Mouse (Mus musculus) lung, adult 2 months (tissue): ENCODE measurements around the gene Morn4. TPM values are rescaled to one million over a fixed set of nuclear protein-coding genes. Genes with fewer than 3 reads are reported as not detected.

ENCODE experiments used
- DNase-seq: peaks from one replicate; pipeline ENCODE4 v3.0.0; 2022
- H3K4me1 ChIP-seq: fragments of 200-500 bp; 2 replicates; pipeline ENCODE4 v1.6.1; 2011; ENCODE audit warnings: low read length; ENCODE audit not compliant: control insufficient read depth, insufficient read depth
- H3K4me3 ChIP-seq: fragments of 200-500 bp; replicated peaks from 2 replicates; pipeline ENCODE3; 2011; ENCODE audit warnings: low read depth, mild to moderate bottlenecking, control low read depth, low read length; ENCODE audit errors: extremely low read depth
- CTCF ChIP-seq: fragments of 200-500 bp; IDR thresholded peaks from 2 replicates; pipeline ENCODE4 v1.5.1; 2011; ENCODE audit warnings: mild to moderate bottlenecking, low read length, control low read depth; ENCODE audit not compliant: insufficient read depth
- POLR2A ChIP-seq: fragments of 200-500 bp; IDR thresholded peaks from 2 replicates; pipeline ENCODE4 v1.6.1; 2011; ENCODE audit warnings: low read depth, mild to moderate bottlenecking, control low read depth, low read length, borderline replicate concordance; ENCODE audit errors: extremely low read depth
- WGBS: fragments of 180-500 bp; shearing (Covaris S2); methylation state at CpG from one replicate; pipeline ENCODE4 v1.1.7; 2018; 5-methylcytosine and 5-hydroxymethylcytosine counted together
- polyA plus RNA-seq: library from polyadenylated mRNA; depleted of rRNA; stranded (reverse); fragments of >200 nt; gene quantifications from 2 replicates; pipeline ENCODE4 v1.2.3, GENCODE M21; 2012

The Morn4 gene
- polyA plus RNA-seq, 1 experiment, result 9.0 TPM

DNA sequence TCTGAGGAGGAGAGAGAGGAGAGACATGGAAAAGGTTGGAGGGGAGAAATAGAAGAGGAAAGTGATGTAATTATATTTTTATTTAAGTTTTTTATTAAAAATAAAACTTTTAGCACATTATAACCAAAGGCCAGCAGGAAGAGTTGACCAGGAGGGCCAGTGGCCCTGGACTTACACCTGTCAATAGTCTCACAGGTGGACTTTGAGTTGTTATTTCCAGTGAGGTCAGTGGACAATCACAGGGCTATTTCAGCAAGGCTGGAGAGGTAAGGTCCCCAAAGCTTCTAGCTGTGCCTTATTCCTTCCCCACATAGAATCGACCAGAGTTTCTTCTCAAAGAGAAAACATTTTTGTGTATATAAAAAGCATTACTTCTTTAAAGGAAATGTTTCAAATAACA is 35.9 kb downstream of the Morn4 start:
- Histone ChIP-seq H3K4me3 (no peak overlapping the region), H3K4me1 (peaks cover 4% of the 10 kb centered on the region)
- no peak for DNase-seq
- TF ChIP-seq CTCF, result no peak
- no peak for TF ChIP-seq POLR2A
- WGBS, result 92% methylated on average over 1 of the region's 1 CpGs

DNA sequence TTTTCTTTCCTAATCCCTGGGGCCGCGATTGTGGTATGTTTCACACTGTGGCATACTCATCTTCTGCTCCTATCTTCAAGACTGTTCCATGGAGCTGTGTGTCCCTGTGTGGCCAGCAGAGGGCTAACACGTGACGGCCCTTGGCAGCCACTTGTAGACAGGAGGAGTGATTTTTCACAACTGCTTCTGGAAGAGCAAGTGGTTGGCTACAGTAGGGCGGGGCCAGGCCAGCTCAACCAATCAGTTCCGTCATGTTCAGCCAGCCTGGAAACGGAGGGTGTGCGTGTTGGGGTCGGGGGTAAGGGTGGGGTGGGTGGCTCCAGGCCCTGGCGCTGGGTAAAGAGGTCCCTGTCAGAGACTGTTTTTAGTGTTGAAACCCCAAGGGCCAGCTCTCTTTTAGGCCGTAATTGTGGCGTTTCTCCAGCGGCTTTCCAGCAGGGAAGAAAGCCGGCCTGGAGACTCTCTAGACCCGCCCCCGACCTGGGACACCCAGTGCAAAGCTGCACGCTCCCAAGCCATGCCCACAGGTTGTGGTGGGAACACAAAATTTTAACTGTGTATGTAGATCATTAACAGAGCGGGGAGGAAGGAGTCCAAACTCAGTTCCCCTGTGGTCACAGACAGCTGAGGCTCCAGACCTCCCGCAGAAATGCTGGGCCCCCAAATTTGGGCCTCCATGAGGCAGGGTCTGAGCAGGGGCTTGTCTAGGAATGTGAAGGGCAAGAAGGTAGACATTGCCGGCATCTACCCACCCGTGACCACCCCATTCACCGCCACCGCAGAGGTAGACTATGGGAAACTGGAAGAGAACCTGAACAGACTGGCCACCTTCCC is 40.7 kb downstream of the Morn4 start, which contains the start of gene Hoga1:
Gene Hoga1, plus strand, starts transcription at position 342 of the 834 bp plus-strand sequence.
- 20% methylated on average over 23 of the region's 23 CpGs for WGBS
- TF ChIP-seq CTCF (peak; percentile 90), POLR2A (peak; percentile 54; the same call in 1 of the 2 replicates)
- DNase-seq, result peak; percentile 72
- peaks cover 4% of the 10 kb centered on the region for H3K4me1 ChIP-seq
- H3K4me3 ChIP-seq, result peak within 1 kb of the TSS; percentile 60

DNA sequence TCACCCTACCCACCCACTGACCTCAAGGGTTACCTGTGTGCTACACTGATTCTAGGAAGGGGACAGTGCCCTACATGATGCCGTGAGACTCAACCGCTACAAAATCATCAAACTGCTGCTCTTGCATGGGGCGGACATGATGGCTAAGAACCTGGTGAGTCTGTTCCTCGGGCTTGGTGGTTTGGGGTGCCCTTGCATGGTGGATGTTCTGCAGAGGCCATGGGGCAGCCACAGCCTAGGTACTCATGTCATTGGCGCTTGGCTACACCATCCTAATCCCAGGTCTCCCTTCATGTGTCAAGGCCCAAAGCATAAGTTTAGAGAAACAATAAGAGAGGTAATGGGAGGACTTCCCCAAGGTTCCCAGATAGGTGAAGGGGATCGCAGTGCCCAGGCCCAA is 42.2 kb downstream of the Morn4 start:
- H3K4me1 ChIP-seq, result peaks cover 4% of the 10 kb centered on the region
- no peak overlapping the region for H3K4me3 ChIP-seq
- DNase-seq, result no peak
- WGBS, result 96% methylated on average over 6 of the region's 6 CpGs
- TF ChIP-seq CTCF, result no peak
- no peak for TF ChIP-seq POLR2A

GRCm38 (mm10) chr19:42038310-42038709 is 47.8 kb downstream of the Morn4 start:
- H3K4me3 ChIP-seq, result no peak overlapping the region
- 89% methylated on average over 12 of the region's 12 CpGs for WGBS
- TF ChIP-seq POLR2A (no peak), CTCF (no peak)
- H3K4me1 ChIP-seq, result 0 out of 2 replicates have a peak, but pooled peaks cover 2% of the 10 kb centered on the region
- DNase-seq, result no peak

DNA sequence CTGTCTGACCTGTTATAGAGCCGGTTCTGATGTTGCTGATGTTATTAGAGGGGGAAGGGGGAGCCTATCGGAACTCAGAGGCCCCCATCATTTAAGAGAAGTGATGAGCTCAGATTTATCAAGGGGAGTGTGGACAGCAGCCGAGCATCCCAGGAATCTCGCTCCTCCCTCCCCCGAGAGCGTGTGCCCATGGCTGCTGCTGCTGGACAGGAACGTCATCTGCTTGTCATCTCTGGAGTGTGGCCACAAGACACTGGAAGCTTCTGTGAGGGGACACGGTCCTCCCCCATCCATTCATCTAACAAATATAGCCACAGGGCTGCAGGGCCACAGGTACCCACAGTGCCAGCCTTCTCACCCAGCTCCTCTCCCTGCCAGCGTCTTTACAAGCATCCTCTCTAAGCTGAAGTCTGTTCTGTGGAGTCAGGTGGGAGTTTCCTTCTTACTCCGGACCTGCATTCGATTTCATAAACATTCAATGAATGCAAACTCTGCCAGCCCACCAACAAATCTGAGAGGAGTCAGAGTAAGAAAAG is 48.9 kb downstream of the Morn4 start:
- H3K4me3 ChIP-seq, result no peak overlapping the region
- 64% methylated on average over 11 of the region's 11 CpGs for WGBS
- 0 out of 2 replicates have a peak, but pooled peaks cover 2% of the 10 kb centered on the region for H3K4me1 ChIP-seq
- DNase-seq, result no peak
- TF ChIP-seq CTCF, result no peak
- TF ChIP-seq POLR2A, result no peak

DNA sequence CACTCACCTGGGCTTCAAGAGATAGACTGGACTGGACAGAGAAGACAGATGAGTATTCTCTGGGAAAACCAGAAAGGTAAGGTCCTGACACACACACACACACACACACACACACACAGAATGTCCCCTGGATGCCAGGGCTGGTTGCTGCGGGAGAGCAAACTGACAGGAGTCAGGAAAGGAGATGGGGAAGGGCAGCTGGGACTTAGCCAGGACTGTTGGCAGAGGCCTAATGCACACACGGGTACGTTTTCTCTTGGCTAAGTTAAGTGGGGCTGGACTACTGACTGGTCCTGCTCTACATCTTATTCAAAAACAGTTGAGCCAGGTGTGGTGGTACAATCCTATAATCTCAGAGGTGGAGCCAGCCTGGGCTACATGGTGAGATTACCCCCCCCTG is 49.8 kb downstream of the Morn4 start:
- 0 out of 2 replicates have a peak, but pooled peaks cover 2% of the 10 kb centered on the region for H3K4me1 ChIP-seq
- TF ChIP-seq POLR2A (no peak), CTCF (no peak)
- 43% methylated on average over 3 of the region's 3 CpGs for WGBS
- no peak overlapping the region for H3K4me3 ChIP-seq
- DNase-seq, result no peak

- TF ChIP-seq CTCF, result peak; percentile 79
- no peak for TF ChIP-seq POLR2A
- Histone ChIP-seq H3K4me1 (0 out of 2 replicates have a peak, but pooled peaks cover 2% of the 10 kb centered on the region), H3K4me3 (no peak within 1 kb of the TSS)
- WGBS, result 59% methylated on average over 19 of the region's 19 CpGs
- DNase-seq, result peak; percentile 82
Measured at GRCm38 (mm10) chr19:42035456-42036248, 50.5 kb downstream of the Morn4 start, which contains the start of gene Ankrd2. Ankrd2 (plus strand) TSS chr19:42036000.

DNA sequence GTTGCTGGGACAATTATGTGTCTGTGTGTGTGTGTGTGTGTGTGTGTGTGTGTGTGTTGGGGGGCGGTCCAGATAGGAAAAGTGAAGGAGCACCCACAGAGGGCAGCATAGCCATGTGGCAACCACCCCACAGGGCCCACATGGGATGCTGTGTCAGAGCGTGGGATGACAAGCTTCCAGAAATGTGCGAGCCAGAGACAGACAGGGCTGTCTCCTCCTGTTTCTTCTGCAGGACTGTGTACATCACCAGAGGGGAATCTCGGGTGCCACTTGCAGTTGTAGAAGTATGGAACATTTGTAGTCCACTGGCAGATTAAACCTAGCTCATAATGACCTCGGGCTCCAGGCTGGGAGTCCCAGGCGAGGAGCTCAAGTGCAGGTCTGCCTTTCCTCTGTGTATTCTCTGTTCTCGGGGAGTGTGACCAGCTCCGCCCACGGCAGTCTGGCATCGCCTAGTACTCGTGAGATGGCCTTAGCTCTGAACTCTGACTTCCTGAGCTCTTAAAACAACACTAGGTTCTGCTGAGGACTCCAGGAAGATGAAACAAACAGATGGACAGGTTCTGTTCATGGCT is 51.2 kb downstream of the Morn4 start:
- no peak for DNase-seq
- 52% methylated on average over 11 of the region's 11 CpGs for WGBS
- H3K4me1 ChIP-seq, result 0 out of 2 replicates have a peak, but pooled peaks cover 2% of the 10 kb centered on the region
- TF ChIP-seq POLR2A (no peak), CTCF (no peak)
- H3K4me3 ChIP-seq, result no peak overlapping the region
